Mouse (Mus musculus) MEL (cell line): ENCODE measurements around the gene Mthfd1l.

Experiments
- BHLHE40 ChIP-seq: IDR thresholded peaks from 2 replicates; pipeline ENCODE4 v1.6.1; 2012; ENCODE audit warnings: low read depth, mild to moderate bottlenecking, inconsistent platforms, low read length, improper control_type of control experiment, borderline replicate concordance
- CHD1 ChIP-seq: IDR thresholded peaks from 2 replicates; pipeline ENCODE4 v1.6.1; 2012; ENCODE audit warnings: low read depth, mild to moderate bottlenecking, inconsistent platforms, low read length, improper control_type of control experiment
- CTCF ChIP-seq, 3 experiments: IDR thresholded peaks in 2 of 3; conservative IDR thresholded peaks in 1 of 3; 2 replicates each; pipeline ENCODE4 v1.5.1; 2011 to 2012; ENCODE audit warnings: low read length in 3 of 3, low read depth in 2 of 3, mild to moderate bottlenecking in 2 of 3, improper control_type of control experiment in 1 of 3, inconsistent platforms in 1 of 3, mixed read lengths in 1 of 3, moderate library complexity in 1 of 3; ENCODE audit not compliant: control insufficient read depth in 1 of 3, insufficient read depth in 1 of 3, poor library complexity in 1 of 3, severe bottlenecking in 1 of 3
- E2F4 ChIP-seq: IDR thresholded peaks from 2 replicates; pipeline ENCODE4 v1.6.1; 2011; ENCODE audit warnings: low read depth, low read length, improper control_type of control experiment, borderline replicate concordance
- MAX ChIP-seq: IDR thresholded peaks from 2 replicates; pipeline ENCODE4 v1.6.1; 2011; ENCODE audit warnings: low read length, improper control_type of control experiment
- POLR2A ChIP-seq, 2 experiments: IDR thresholded peaks; 2 replicates each; pipeline ENCODE4 v1.6.1; 2011 to 2012; ENCODE audit warnings: low read length in 2 of 2, mild to moderate bottlenecking in 2 of 2, control low read depth in 1 of 2, improper control_type of control experiment in 1 of 2, low read depth in 1 of 2, moderate library complexity in 1 of 2; ENCODE audit not compliant: control insufficient read depth in 1 of 2, insufficient read depth in 1 of 2, poor library complexity in 1 of 2
- TAL1 ChIP-seq: IDR thresholded peaks from 2 replicates; pipeline ENCODE4 v1.6.1; 2012; ENCODE audit warnings: mild to moderate bottlenecking, inconsistent platforms, low read length, moderate library complexity, mixed read lengths
- TBP ChIP-seq: IDR thresholded peaks from 2 replicates; pipeline ENCODE4 v1.8.0; 2011; ENCODE audit warnings: low read depth, low read length, improper control_type of control experiment
- UBTF ChIP-seq: IDR thresholded peaks from 2 replicates; pipeline ENCODE4 v1.6.1; 2012; ENCODE audit warnings: low read depth, mild to moderate bottlenecking, inconsistent platforms, low read length, improper control_type of control experiment, moderate library complexity, borderline replicate concordance; ENCODE audit not compliant: insufficient read depth
- USF2 ChIP-seq, 2 experiments: IDR thresholded peaks; 2 replicates each; pipeline ENCODE4 v1.6.1; 2011 to 2012; ENCODE audit warnings: improper control_type of control experiment in 2 of 2, low read length in 2 of 2, borderline replicate concordance in 1 of 2, inconsistent platforms in 1 of 2, low read depth in 1 of 2, mild to moderate bottlenecking in 1 of 2; ENCODE audit not compliant: insufficient read depth in 1 of 2
- ZNF384 ChIP-seq: IDR thresholded peaks from 2 replicates; pipeline ENCODE4 v1.6.1; 2012; ENCODE audit warnings: low read depth, mild to moderate bottlenecking, inconsistent platforms, low read length, improper control_type of control experiment

DNA sequence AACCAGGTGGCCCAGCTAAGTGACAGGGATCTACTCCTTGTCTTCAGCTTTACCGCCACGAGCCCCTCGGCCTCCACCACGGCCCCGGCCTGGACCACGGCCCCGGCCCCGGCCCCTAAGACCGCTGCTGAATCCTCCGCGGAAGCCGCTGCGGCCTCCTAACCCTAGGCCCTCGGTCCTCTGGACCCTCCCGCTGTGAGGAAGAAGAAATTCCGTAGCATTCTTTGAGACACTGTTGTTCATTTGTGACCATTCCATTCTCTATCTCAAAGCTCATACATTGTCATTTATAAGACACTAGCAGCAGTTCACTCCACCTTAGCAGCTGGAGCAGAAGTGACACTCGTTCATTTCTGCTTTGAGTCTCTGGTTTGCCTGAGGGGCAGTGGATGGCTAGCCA lies 26.0 kb upstream of the Mthfd1l start:
- TF ChIP-seq POLR2A (IDR thresholded peaks at IDR 0.05; ENCODE audit: control insufficient read depth in 1 of 2, insufficient read depth in 1 of 2, low read depth in 1 of 2, low read length in 2 of 2, poor library complexity in 1 of 2) (no peak), E2F4 (no peak), UBTF (no peak), ZNF384 (no peak), CTCF (IDR thresholded peaks at IDR 0.05 in 2 of 3, conservative IDR thresholded peaks at IDR 0.05 in 1 of 3; ENCODE audit: control insufficient read depth in 1 of 3, insufficient read depth in 1 of 3, low read depth in 2 of 3, low read length in 3 of 3, poor library complexity in 1 of 3, severe bottlenecking in 1 of 3) (no peak), TBP (no peak), CHD1 (no peak), USF2 (IDR thresholded peaks at IDR 0.05; ENCODE audit: borderline replicate concordance in 1 of 2, insufficient read depth in 1 of 2, low read depth in 1 of 2, low read length in 2 of 2) (no peak), MAX (no peak), TAL1 (no peak), BHLHE40 (no peak)
